Mouse (Mus musculus): ENCODE results near the gene Slc4a4. TPM values are rescaled to one million over a fixed set of nuclear protein-coding genes. Genes with fewer than 3 reads are reported as not detected.

Slc4a4 gene
- polyA plus RNA-seq, 2 experiments = 0.50 to 0.57 TPM

GRCm38 (mm10) chr5:88896574-88896973 lies 10.0 kb downstream of the Slc4a4 start:
- Histone ChIP-seq H3K36me3 (replicated peaks; ENCODE audit: control insufficient read depth, insufficient read depth, low read depth) (no peaks in the 10 kb centered on the region), H3K27me3 (ENCODE audit: control insufficient read depth, insufficient read depth, low read length) (no peaks in the 10 kb centered on the region), H3K9ac (replicated peaks) (no peak overlapping the region), H3K27ac (no peak overlapping the region), H3K4me3 (ENCODE audit: insufficient read depth in 1 of 2, low read depth in 2 of 2, low read length in 2 of 2) (no peak overlapping the region), H3K4me1 (replicated peaks; ENCODE audit: control insufficient read depth in 2 of 2, insufficient read depth in 2 of 2, low read length in 1 of 2) (no peaks in the 10 kb centered on the region), H3K9me3 (ENCODE audit: control insufficient read depth, low read length) (no peaks in the 10 kb centered on the region), H3K4me2 (ENCODE audit: low read depth) (no peak overlapping the region)
- 64% methylated on average over 6 of the region's 6 CpGs for WGBS (ENCODE audit: insufficient replicate concordance)
- no peak for ATAC-seq (ENCODE audit: insufficient read depth)
- no peak for DNase-seq (ENCODE audit: low read depth in 3 of 3, low spot score in 3 of 3)
- TF ChIP-seq CTCF (IDR thresholded peaks at IDR 0.05; ENCODE audit: low read depth) = peak; percentile 38
- TF ChIP-seq EP300 (IDR thresholded peaks at IDR 0.05; ENCODE audit: low read depth) = no peak

DNA sequence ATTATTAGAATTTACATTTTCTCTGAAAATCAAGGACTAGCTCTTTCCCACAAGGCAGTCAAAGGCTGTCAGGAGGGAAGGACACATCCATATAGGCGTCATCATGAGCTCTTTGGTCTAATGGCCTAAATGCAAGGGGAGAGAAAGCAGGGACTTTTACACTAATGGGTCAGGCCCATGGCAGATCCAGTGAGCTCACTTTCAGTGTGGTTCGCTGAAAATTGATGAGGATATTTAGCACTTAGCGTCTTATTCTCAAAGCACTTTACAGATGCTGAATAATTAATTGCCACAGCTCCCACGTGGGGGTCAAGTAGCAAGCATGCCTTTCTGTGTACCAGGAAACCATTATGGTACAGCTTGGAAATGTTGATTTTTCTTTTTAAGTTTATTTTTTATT lies 16.5 kb downstream of the Slc4a4 start:
- no peaks in the 10 kb centered on the region for H3K4me1 ChIP-seq (replicated peaks; ENCODE audit: control insufficient read depth in 2 of 2, insufficient read depth in 2 of 2, low read length in 1 of 2)
- no peak overlapping the region for H3K4me3 ChIP-seq (ENCODE audit: insufficient read depth in 1 of 2, low read depth in 2 of 2, low read length in 2 of 2)
- H3K4me2 ChIP-seq (ENCODE audit: low read depth) = no peak overlapping the region
- H3K9ac ChIP-seq (replicated peaks) = no peak overlapping the region
- WGBS (ENCODE audit: insufficient replicate concordance) = 58% methylated on average over 4 of the region's 4 CpGs
- TF ChIP-seq CTCF (IDR thresholded peaks at IDR 0.05; ENCODE audit: low read depth) = no peak
- TF ChIP-seq EP300 (IDR thresholded peaks at IDR 0.05; ENCODE audit: low read depth) = no peak
- no peak overlapping the region for H3K27ac ChIP-seq
- DNase-seq (ENCODE audit: low read depth in 3 of 3, low spot score in 3 of 3) = no peak
- no peak for ATAC-seq (ENCODE audit: insufficient read depth)
- H3K27me3 ChIP-seq (ENCODE audit: control insufficient read depth, insufficient read depth, low read length) = no peaks in the 10 kb centered on the region
- H3K36me3 ChIP-seq (replicated peaks; ENCODE audit: control insufficient read depth, insufficient read depth, low read depth) = no peaks in the 10 kb centered on the region
- no peaks in the 10 kb centered on the region for H3K9me3 ChIP-seq (ENCODE audit: control insufficient read depth, low read length)

DNA sequence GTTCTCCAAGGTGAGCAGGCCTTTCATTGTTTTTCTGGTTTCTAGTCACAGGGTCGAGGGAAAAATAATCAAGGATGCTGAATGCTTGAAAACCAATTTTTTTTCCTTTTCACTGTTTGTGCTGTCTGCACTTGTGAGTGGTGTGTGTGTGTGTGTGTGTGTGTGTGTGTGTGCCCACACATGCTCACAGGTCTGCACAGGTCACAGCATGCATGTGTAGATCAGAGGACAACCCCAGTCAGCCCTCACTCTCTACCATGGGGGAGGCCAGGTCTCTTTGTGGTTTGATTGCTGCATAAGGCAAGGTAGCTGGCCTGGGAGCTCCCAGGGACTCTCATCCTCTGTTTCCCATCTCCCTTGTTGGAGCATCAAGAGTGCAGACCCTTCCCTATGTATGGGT lies 16.9 kb downstream of the Slc4a4 start:
- ATAC-seq (ENCODE audit: insufficient read depth) (no peak), DNase-seq (ENCODE audit: low read depth in 3 of 3, low spot score in 3 of 3) (no peak)
- Histone ChIP-seq H3K4me3 (ENCODE audit: insufficient read depth in 1 of 2, low read depth in 2 of 2, low read length in 2 of 2) (no peak overlapping the region), H3K36me3 (replicated peaks; ENCODE audit: control insufficient read depth, insufficient read depth, low read depth) (no peaks in the 10 kb centered on the region), H3K4me1 (replicated peaks; ENCODE audit: control insufficient read depth in 2 of 2, insufficient read depth in 2 of 2, low read length in 1 of 2) (no peaks in the 10 kb centered on the region), H3K9me3 (ENCODE audit: control insufficient read depth, low read length) (no peaks in the 10 kb centered on the region), H3K4me2 (ENCODE audit: low read depth) (no peak overlapping the region), H3K27me3 (ENCODE audit: control insufficient read depth, insufficient read depth, low read length) (no peaks in the 10 kb centered on the region), H3K27ac (no peak overlapping the region), H3K9ac (replicated peaks) (no peak overlapping the region)
- 69% methylated on average over 1 of the region's 1 CpGs for WGBS (ENCODE audit: insufficient replicate concordance)
- TF ChIP-seq CTCF (IDR thresholded peaks at IDR 0.05; ENCODE audit: low read depth) (no peak), EP300 (IDR thresholded peaks at IDR 0.05; ENCODE audit: low read depth) (no peak)

DNA sequence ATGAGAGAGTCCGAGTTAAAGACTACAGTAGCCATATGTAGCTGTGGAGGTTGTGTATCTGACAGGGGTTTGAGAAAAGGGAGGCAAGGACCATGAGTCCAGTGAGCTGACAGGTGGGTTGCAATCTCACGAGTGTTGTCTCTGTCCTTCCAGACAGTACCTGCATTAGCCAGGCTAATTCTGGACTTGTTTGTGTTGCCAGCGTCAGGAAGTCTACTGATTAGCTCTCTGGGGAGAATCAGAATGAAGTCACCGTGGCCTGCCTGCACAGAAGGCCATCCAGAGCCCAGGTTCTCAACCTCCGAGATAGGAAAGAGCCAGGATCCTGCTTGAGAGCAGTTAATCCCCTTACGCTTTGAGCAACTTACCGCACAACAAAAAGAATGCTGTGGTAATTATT lies 18.2 kb downstream of the Slc4a4 start:
- H3K9me3 ChIP-seq (ENCODE audit: control insufficient read depth, low read length) = no peaks in the 10 kb centered on the region
- WGBS (ENCODE audit: insufficient replicate concordance) = 60% methylated on average over 7 of the region's 7 CpGs
- ATAC-seq (ENCODE audit: insufficient read depth) = no peak

GRCm38 (mm10) chr5:88907615-88908014 lies 21.0 kb downstream of the Slc4a4 start:
- Histone ChIP-seq H3K9me3 (ENCODE audit: control insufficient read depth, low read length) (no peaks in the 10 kb centered on the region), H3K36me3 (replicated peaks; ENCODE audit: control insufficient read depth, insufficient read depth, low read depth) (no peaks in the 10 kb centered on the region), H3K9ac (replicated peaks) (no peak overlapping the region), H3K4me2 (ENCODE audit: low read depth) (no peak overlapping the region), H3K4me1 (replicated peaks; ENCODE audit: control insufficient read depth in 2 of 2, insufficient read depth in 2 of 2, low read length in 1 of 2) (no peaks in the 10 kb centered on the region), H3K27ac (no peak overlapping the region), H3K27me3 (ENCODE audit: control insufficient read depth, insufficient read depth, low read length) (no peaks in the 10 kb centered on the region), H3K4me3 (ENCODE audit: insufficient read depth in 1 of 2, low read depth in 2 of 2, low read length in 2 of 2) (no peak overlapping the region)
- no peak for ATAC-seq (ENCODE audit: insufficient read depth)
- WGBS (ENCODE audit: insufficient replicate concordance) = 74% methylated on average over 3 of the region's 3 CpGs
- TF ChIP-seq EP300 (IDR thresholded peaks at IDR 0.05; ENCODE audit: low read depth) (no peak), CTCF (IDR thresholded peaks at IDR 0.05; ENCODE audit: low read depth) (peak; percentile 36; the same call in 1 of the 2 replicates)
- DNase-seq (ENCODE audit: low read depth in 3 of 3, low spot score in 3 of 3) = no peak

More for the DNA sequence above, 18.2 kb downstream of the Slc4a4 start:
- Histone ChIP-seq H3K36me3 (replicated peaks; ENCODE audit: control insufficient read depth, insufficient read depth, low read depth) (no peaks in the 10 kb centered on the region), H3K4me1 (replicated peaks; ENCODE audit: control insufficient read depth in 2 of 2, insufficient read depth in 2 of 2, low read length in 1 of 2) (no peaks in the 10 kb centered on the region), H3K27me3 (ENCODE audit: control insufficient read depth, insufficient read depth, low read length) (no peaks in the 10 kb centered on the region), H3K4me2 (ENCODE audit: low read depth) (no peak overlapping the region), H3K9ac (replicated peaks) (no peak overlapping the region), H3K27ac (no peak overlapping the region), H3K4me3 (ENCODE audit: insufficient read depth in 1 of 2, low read depth in 2 of 2, low read length in 2 of 2) (no peak overlapping the region)
- no peak for DNase-seq (ENCODE audit: low read depth in 3 of 3, low spot score in 3 of 3)
- TF ChIP-seq EP300 (IDR thresholded peaks at IDR 0.05; ENCODE audit: low read depth) = no peak
- no peak for TF ChIP-seq CTCF (IDR thresholded peaks at IDR 0.05; ENCODE audit: low read depth)
